Mouse (Mus musculus) ES-E14 (cell line): ENCODE measurements at regions not wholly inside any gene's neighbourhood (a gene's known extent, or its start where the extent isn't known, plus 50 kb on each side); places are given as distances from the start of the nearest gene placed in this dataset.

Experiments
- HCFC1 ChIP-seq: IDR thresholded peaks from 2 replicates; pipeline ENCODE4 v1.6.1; 2012; ENCODE audit warnings: low read length, inconsistent platforms, borderline replicate concordance; ENCODE audit not compliant: insufficient read depth
- MAFK ChIP-seq: IDR thresholded peaks from 2 replicates; pipeline ENCODE4 v1.6.1; 2014; ENCODE audit warnings: mild to moderate bottlenecking, low read depth, low read length, inconsistent platforms; ENCODE audit not compliant: insufficient read depth

DNA sequence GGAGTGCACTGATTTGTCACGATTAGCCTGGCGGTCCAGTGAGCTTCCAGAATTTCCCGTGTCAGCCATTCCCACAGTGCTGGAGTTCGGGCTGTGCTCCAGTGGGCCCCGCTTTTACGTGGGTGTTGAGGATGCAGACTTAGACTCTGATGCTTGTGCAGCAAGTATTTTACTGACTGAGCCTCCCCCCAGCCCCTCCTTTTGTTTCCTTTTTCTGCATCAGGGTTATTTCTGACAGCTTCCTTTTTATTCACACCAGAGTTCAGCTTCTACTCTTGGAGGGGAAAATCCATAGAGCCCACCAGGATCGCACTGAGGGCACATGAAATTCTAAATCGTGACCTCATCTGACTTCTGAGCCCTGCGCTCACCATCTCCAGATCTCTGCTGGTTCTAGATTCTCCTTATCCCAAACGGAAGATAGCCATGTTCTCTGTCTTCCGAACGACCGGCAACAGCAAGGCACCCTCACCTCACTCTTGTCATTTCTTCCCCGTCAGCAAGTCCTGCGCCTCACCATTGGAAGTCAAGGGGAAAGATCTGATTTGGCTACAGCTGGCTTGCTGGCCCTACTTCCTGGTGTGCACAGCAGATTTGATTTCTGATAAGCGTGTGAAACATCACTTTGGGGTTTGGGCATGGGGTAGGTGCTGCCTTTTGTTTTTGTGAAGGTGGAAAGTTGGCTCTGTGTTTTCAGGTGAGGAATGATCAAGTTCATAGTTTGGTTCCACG, 126.8 kb upstream of the Klf3 start:
- TF ChIP-seq HCFC1 (no peak), MAFK (no peak)
